Mouse (Mus musculus) lung, postnatal 10 days (tissue): ENCODE data around the gene Wdr74.
A peak's percentile ranks its signal among the peaks of the same experiment; 100 is the strongest.
"Not testable (repeated sequence)": the region's sequence is repeated elsewhere in the genome, so short reads cannot be mapped to it uniquely, and the experiment has no call there.

ENCODE experiments used
- DNase-seq: peaks from one replicate; pipeline ENCODE4 v3.0.0; 2021

The Wdr74 gene

DNA sequence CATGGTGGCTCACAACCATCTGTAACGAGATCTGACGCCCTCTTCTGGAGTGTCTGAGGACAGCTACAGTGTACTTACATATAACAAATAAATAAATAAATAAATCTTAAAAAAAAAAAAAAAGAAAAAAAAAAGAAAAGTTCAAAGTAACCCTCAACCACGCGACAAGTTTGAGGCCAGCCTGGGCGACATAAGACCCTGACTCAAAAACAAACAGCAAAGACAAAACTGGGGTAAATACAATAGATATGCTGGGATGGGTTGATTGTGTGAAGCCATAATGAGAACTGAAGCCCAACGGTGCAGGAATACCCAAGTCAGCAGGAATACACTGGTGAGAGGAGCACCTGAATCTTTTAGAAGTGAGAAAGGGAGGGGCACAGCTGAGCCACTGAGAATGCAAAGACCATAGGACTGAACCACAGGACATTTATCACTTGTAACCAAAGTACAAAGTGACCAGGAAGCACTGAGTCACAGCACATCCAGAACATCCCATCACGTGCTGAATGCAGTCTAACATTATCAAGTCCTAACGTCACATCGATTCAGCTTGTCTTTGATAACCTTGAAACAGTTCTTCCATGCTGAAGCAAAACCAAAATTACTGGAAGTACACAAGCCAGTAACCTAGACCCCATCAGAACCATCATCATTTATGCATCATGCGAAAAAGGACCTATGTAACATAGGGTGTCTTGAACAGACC lies 18.7 kb upstream of the Wdr74 start:
- DNase-seq = no peak

DNA sequence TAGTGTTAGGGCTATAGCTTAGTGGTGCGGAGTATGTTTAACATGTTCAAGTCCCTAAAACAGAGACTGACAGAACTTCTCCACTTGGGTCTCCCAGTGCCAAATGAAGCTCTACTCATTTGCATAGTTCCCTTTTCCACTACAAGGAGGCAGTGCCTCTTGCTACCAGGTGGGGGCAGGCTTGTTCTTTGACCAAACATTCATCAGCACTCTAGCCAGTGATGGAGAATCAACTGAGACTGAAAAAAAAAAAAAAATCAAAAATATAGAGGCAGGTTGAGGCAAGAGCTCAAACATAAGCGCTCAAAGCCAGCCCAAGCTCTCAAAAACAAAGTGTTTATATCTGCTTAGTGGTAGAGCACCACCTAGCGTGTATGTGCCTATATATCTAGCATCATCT lies 17.3 kb upstream of the Wdr74 start:
- DNase-seq = peak; percentile 81

- DNase-seq = not testable (repeated sequence)
Observed at GRCm38 (mm10) chr19:8719037-8719436, 16.6 kb upstream of the Wdr74 start.

DNA sequence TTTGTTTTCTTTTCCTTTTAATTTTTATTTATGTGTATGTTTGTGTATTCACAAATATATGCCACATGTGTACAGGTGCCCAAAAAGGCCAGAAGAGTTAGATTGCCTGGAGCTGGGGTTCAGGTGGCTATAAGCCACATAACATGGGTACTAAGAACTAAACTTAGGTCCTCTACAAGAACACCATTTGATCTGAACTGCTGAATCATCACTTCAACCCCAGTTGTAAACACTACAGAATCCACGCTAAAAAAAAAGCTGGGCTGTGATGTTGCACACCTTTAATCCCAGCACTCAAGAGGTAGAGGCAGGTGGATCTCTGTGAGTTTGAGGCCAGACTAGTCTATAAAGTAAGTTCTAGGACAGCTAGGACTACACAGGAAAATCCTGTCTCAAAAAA lies 14.2 kb upstream of the Wdr74 start:
- no peak for DNase-seq

GRCm38 (mm10) chr19:8722021-8722420 lies 13.6 kb upstream of the Wdr74 start:
- no peak for DNase-seq

- DNase-seq = no peak
Observed at GRCm38 (mm10) chr19:8722559-8722906, 13.1 kb upstream of the Wdr74 start.

GRCm38 (mm10) chr19:8722907-8723573 lies 12.6 kb upstream of the Wdr74 start, which contains the start of gene Slc3a2:
Gene Slc3a2, minus strand, starts transcription at chr19:8723369.
- DNase-seq = peak; percentile 98

GRCm38 (mm10) chr19:8723574-8724346 lies 11.9 kb upstream of the Wdr74 start:
- peak; percentile 25 for DNase-seq

GRCm38 (mm10) chr19:8724392-8724791 lies 11.2 kb upstream of the Wdr74 start:
- DNase-seq = no peak

DNA sequence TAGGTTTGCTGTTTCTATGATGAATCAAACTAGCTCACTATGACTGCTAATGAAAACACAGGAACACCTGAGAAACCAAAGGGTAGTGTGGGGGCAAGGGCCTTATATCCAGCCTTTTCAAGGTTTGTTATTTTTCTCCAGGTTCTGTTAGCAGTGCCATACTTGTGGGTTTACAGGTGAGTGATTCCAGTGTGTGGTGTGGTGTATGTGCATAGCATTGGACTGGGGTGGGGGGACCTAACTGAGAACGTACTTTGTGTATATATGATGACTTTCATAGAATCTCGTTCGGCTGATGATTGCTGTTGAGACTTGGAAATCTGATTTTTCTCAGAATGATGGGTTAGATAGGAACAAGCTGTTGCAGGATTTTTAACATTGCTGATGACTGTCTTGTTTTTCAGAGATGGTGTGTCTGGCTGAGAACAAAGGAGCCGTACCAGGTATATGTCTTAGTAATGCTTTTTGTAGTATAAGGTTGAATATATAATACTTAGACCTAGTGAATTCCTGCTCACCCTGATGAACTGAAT lies 10.5 kb upstream of the Wdr74 start:
- no peak for DNase-seq

DNA sequence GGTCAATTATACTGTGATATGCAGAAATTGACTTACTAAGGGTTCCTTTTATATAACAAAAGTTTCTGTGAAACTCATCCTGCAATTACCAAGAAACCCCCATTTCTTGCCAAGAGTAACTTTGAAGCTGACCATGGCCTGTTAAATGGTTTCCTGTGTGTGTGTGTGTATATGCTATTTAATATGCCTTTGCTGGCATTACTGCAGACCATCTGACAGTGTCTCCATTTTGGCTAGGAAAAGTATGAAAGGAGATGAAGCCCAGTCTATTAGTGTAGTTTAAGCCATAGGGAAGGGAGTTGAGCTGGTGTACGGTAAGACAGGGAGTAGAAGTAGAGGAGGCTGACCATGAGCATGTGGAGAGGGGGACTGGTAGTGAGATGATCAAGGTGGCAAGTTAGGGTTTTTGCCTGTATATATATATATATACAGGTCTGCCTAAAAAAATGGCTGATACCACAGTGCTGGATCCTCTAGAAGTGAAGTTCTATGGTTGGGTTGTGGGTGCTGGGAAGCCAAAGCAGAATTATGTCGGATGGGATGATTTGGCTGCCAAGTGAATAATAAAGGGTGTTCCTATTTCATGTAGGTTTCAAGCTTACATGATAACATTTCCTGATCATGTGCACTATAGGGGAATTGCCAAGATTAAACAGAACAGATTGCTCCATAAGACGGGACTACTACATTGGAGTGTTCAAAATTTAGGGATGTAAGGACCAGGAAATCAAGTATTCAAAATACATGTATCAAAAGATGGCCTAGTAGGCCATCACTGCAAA lies 8.8 kb upstream of the Wdr74 start:
- DNase-seq = no peak

DNA sequence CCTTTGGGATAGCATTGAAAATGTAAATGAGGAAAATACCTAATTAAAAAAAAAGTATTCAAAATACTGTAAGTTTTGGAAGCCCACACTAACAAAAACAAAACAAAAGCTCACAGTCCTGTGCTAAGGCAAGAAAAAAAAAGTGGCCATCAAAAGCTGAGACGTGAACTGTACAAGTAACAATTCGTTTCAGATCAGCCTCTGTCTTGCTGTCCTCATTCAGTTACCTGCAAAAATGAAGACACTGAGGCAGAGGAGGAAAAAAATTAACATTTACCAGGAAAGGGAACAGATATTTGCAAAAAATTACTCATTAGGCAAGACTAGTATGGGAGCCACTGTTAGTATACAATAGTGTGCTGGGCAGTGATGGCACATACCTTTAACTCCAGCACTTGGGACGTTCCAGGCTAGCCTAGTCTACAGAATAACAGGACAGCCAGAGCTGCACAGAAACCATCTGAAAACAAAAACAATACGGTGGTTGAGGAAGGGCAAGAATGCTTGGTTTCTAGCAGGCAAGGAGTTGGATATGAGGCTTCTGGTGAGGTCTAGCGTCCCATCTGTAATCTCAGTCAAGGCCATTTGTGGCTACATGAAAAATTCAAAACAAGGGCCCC lies 8.0 kb upstream of the Wdr74 start:
- DNase-seq = no peak

GRCm38 (mm10) chr19:8728335-8729099 lies 7.1 kb upstream of the Wdr74 start:
- not testable (repeated sequence) for DNase-seq

DNA sequence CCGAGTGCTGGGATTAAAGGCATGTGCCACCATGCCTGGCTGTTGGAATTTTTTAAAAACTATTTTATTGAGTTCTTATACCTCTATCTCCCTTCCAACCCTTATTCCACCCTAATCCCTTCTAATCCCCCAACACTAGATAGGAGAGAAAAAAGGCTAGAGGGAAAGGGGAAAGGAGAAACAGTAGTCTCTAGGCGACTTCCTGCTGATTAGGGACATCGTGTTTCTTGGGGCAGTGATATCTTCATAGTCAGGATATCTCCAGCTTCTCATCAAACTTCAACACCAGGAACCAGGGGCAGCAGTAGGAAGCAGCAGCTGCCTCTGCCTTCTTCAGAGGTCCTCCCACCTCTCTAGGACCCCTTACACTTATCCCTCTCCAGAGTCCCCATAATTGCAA lies 1.3 kb upstream of the Wdr74 start:
- no peak for DNase-seq

GRCm38 (mm10) chr19:8736160-8736467 lies 487 bp downstream of the Wdr74 start:
- no peak for DNase-seq

DNA sequence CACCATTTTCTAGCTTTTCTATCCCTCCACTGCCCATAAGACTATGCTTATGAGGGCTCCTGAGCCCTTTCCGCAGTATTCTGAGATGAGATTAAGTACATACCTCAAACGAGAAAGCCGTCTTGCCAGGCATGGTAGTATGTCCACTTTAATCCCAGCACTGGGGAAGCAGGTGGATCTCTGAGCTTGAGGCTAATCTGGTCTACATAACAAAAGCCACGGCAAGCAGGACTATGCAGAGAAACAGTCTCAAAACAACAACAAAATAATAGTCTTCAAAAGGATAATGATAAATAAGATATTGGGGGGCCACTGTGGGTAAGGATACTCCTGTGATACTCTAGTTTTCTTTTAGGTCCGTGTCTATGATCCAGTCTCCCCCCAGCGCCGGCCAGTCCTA lies 3.3 kb downstream of the Wdr74 start:
- DNase-seq = no peak

- DNase-seq = no peak
Observed at GRCm38 (mm10) chr19:8739646-8740045, 4.0 kb downstream of the Wdr74 start.

DNA sequence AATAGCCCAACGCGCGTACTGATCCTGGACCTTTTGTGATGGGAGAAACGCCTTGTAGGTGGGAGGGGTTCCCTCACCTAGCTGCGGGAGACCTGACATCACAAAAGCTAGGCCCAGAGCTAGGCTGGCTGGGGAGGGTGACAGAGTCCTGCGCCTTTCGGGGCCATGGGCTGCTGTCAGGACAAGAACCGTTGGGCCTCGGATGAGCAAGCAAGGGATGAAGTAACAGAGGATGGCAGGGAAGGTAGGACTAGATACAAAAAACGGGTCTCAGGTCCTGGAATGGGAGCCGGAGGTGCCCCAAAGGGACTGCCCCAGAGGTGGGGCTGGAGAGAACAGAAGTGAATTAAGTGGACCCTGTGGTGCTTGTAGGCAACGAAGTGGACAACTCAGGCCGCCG lies 5.0 kb downstream of the Wdr74 start, which contains the start of gene 1700092M07Rik:
Gene 1700092M07Rik, plus strand, starts transcription at position 116 of the 400 bp plus-strand sequence.
- peak; percentile 14 for DNase-seq

DNA sequence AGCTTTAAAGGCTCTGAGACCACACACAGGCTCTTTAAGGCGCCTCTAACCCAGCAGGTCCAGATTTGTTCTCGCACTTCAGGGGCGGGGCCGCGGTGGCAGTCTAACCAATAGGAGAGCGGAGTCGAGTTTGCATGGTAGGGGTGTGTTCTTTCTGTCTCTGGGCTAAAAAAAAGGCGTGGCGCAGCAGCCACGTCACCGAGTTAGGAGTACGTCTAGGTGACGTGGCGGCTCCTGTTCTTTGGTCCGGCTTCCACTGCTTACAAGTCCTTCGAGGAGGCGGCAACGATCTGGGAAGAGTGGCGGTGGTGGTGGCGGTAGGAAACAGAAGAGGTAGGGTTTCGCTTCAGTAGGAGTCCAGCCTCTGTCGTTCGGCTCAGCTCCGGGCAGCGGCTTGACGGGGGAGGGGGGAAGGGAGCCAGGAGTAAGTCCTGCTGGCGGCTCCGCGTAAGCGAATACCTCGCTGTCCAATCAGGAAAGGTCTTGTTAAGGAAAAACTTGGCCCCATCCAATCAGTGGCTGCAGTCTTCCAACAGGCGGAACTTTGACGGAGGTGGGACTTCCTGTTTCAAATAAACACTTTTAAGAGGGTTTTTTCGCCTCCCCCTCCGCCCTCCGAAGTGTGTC lies 5.7 kb downstream of the Wdr74 start, which contains the start of gene Stx5a:
Gene Stx5a, plus strand, starts transcription at position 171 of the 627 bp plus-strand sequence.
- DNase-seq = peak; percentile 98

DNA sequence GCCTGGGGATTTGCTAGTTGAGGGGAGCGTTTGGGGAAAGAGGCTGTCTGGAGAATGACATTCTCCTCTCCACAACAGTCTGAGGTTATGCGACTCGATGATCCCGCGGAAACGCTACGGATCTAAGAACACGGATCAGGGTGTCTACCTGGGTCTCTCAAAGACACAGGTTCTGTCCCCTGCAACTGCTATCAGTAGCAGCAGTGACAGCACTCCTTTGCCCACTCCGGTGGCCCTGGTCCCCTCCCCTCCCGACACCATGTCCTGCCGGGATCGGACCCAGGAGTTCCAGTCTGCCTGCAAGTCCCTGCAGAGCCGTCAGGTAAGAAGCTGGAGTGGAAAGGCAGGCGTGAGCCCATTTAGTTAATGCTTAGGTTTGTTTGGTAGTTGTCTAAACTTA lies 6.5 kb downstream of the Wdr74 start:
- no peak for DNase-seq

DNA sequence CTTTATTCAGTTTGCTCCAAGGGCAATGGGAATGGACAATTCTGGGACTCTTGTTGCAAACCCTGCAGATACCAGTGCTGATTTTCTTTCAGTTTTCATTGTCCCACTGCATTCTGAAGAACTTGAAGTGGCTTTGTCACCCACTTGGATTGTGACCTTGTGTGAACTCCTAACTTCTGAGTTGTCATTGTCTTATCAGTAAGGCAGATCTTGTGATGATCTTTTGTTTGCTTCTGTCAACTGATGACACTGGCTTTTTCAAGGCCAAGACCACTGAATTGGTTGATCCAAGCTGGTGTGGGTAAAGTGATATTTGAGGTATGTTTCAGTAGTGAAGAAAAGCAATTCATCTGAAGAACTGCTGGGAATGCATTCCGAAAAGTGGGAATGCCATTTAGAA lies 9.8 kb downstream of the Wdr74 start:
- no peak for DNase-seq
